Mouse (Mus musculus) intestine, postnatal 0 days (tissue): ENCODE data around the gene Ankrd33b. TPM values are rescaled to one million over a fixed set of nuclear protein-coding genes. Genes with fewer than 3 reads are reported as not detected.

Experiments used
- ATAC-seq: fragments of 200-750 bp; cut with Nextera tagmentation; 2 replicates; pipeline ENCODE4 v1.8.0; 2017; ENCODE audit warnings: mild to moderate bottlenecking, moderate TSS enrichment, moderate library complexity
- H3K27ac ChIP-seq: fragments of 300-500 bp; sonication (generic); 2 replicates; pipeline ENCODE4 v1.5.1; 2014; ENCODE audit warnings: mild to moderate bottlenecking, low read depth, low read length, moderate library complexity
- H3K27me3 ChIP-seq: fragments of 300-500 bp; sonication (generic); replicated peaks from 2 replicates; pipeline ENCODE4 v1.6.1; 2014; ENCODE audit warnings: low read length, mixed read lengths; ENCODE audit not compliant: control insufficient read depth, insufficient read depth
- H3K36me3 ChIP-seq: fragments of 300-500 bp; sonication (generic); 2 replicates; pipeline ENCODE4 v1.6.1; 2014; ENCODE audit warnings: mild to moderate bottlenecking, moderate library complexity; ENCODE audit not compliant: control insufficient read depth, insufficient read depth
- H3K4me1 ChIP-seq: fragments of 300-500 bp; sonication (generic); replicated peaks from 2 replicates; pipeline ENCODE4 v1.6.1; 2014; ENCODE audit warnings: antibody characterized with exemption, low read length, mixed read lengths; ENCODE audit not compliant: control insufficient read depth, insufficient read depth
- H3K4me2 ChIP-seq: fragments of 300-500 bp; sonication (generic); replicated peaks from 2 replicates; pipeline ENCODE4 v1.6.1; 2014; ENCODE audit warnings: low read depth, mild to moderate bottlenecking, moderate library complexity
- H3K4me3 ChIP-seq: fragments of 300-500 bp; sonication (generic); 2 replicates; pipeline ENCODE4 v1.5.1; 2014; ENCODE audit warnings: low read depth, low read length
- H3K9ac ChIP-seq: fragments of 300-500 bp; sonication (generic); 2 replicates; pipeline ENCODE4 v1.6.1; 2014; ENCODE audit warnings: mild to moderate bottlenecking, low read depth, low read length
- H3K9me3 ChIP-seq: fragments of 300-500 bp; sonication (generic); 2 replicates; pipeline ENCODE4 v1.6.1; 2016; ENCODE audit warnings: mixed run types; ENCODE audit not compliant: control insufficient read depth
- CTCF ChIP-seq: sonication (generic); IDR thresholded peaks from 2 replicates; pipeline ENCODE4 v1.5.1; 2016; ENCODE audit warnings: low read depth, mild to moderate bottlenecking, control low read depth, antibody characterized with exemption, moderate library complexity
- WGBS: fragments of 180-500 bp; shearing (Covaris S2); extraction: QIAGEN DNeasy Blood & Tissue Kit; methylation state at CpG from one replicate; pipeline ENCODE4 v1.1.7; 2014; 5-methylcytosine and 5-hydroxymethylcytosine counted together
- polyA plus RNA-seq: library from polyadenylated mRNA; unstranded; fragments of >200 nt; fragmentation: Nextera tagmentation; extraction: Ambion mirVana; gene quantifications from 2 replicates; pipeline ENCODE4 v1.2.1, GENCODE M21; 2015

Gene Ankrd33b
- polyA plus RNA-seq = 0.25 and 0.29 TPM in 2 replicates

- H3K36me3 ChIP-seq = no peaks in the 10 kb centered on the region
- under 1% methylated on average over 48 of the region's 49 CpGs for WGBS
- H3K4me3 ChIP-seq = peak within 1 kb of the TSS; percentile 64
- H3K9me3 ChIP-seq = no peaks in the 10 kb centered on the region
- TF ChIP-seq CTCF = no peak
- no peak within 1 kb of the TSS for H3K27ac ChIP-seq
- H3K4me2 ChIP-seq = peak within 1 kb of the TSS; percentile 88
- peak within 1 kb of the TSS; percentile 46; the same call in 1 of the 2 replicates for H3K9ac ChIP-seq
- no peaks in the 10 kb centered on the region; the same call in 1 of the 2 replicates for H3K4me1 ChIP-seq
- H3K27me3 ChIP-seq = peaks cover 49% of the 10 kb centered on the region
- ATAC-seq = peak; percentile 24
Measured at GRCm38 (mm10) chr15:31367481-31368200, at the start of gene Ankrd33b. TSS of gene Ankrd33b (minus strand) at chr15:31367726.

- no peaks in the 10 kb centered on the region for H3K27me3 ChIP-seq
- H3K9ac ChIP-seq = no peak overlapping the region
- H3K9me3 ChIP-seq = no peaks in the 10 kb centered on the region
- ATAC-seq = no peak
- 55% methylated on average over 4 of the region's 4 CpGs for WGBS
- no peaks in the 10 kb centered on the region for H3K36me3 ChIP-seq
- no peak overlapping the region for H3K4me2 ChIP-seq
- no peak for TF ChIP-seq CTCF
- H3K27ac ChIP-seq = no peak overlapping the region
- no peak overlapping the region for H3K4me3 ChIP-seq
- no peaks in the 10 kb centered on the region for H3K4me1 ChIP-seq
Measured at GRCm38 (mm10) chr15:31415181-31415580, 47.7 kb upstream of the Ankrd33b start.

- 48% methylated on average over 6 of the region's 6 CpGs for WGBS
- Histone ChIP-seq H3K9ac (no peak overlapping the region), H3K9me3 (no peaks in the 10 kb centered on the region), H3K4me3 (no peak overlapping the region), H3K27me3 (no peaks in the 10 kb centered on the region), H3K27ac (no peak overlapping the region), H3K4me2 (no peak overlapping the region), H3K36me3 (no peaks in the 10 kb centered on the region), H3K4me1 (no peaks in the 10 kb centered on the region)
- no peak for TF ChIP-seq CTCF
- no peak for ATAC-seq
Measured at GRCm38 (mm10) chr15:31414179-31414898, 46.8 kb upstream of the Ankrd33b start.

GRCm38 (mm10) chr15:31413662-31414061 is 46.1 kb upstream of the Ankrd33b start:
- H3K27ac ChIP-seq = no peak overlapping the region
- no peak overlapping the region for H3K9ac ChIP-seq
- no peaks in the 10 kb centered on the region for H3K9me3 ChIP-seq
- WGBS = 88% methylated on average over 6 of the region's 6 CpGs
- no peak for ATAC-seq
- TF ChIP-seq CTCF = no peak
- no peaks in the 10 kb centered on the region for H3K27me3 ChIP-seq
- no peak overlapping the region for H3K4me2 ChIP-seq
- no peak overlapping the region for H3K4me3 ChIP-seq
- H3K36me3 ChIP-seq = no peaks in the 10 kb centered on the region
- no peaks in the 10 kb centered on the region for H3K4me1 ChIP-seq

- no peaks in the 10 kb centered on the region for H3K27me3 ChIP-seq
- no peak overlapping the region for H3K27ac ChIP-seq
- no peak overlapping the region for H3K4me2 ChIP-seq
- no peak for TF ChIP-seq CTCF
- 34% methylated on average over 3 of the region's 3 CpGs for WGBS
- H3K9me3 ChIP-seq = no peaks in the 10 kb centered on the region
- ATAC-seq = no peak
- no peak overlapping the region for H3K9ac ChIP-seq
- H3K4me3 ChIP-seq = no peak overlapping the region
- H3K4me1 ChIP-seq = no peaks in the 10 kb centered on the region
- H3K36me3 ChIP-seq = no peaks in the 10 kb centered on the region
Measured at GRCm38 (mm10) chr15:31412933-31413332, 45.4 kb upstream of the Ankrd33b start.

GRCm38 (mm10) chr15:31412436-31412835 is 44.9 kb upstream of the Ankrd33b start:
- Histone ChIP-seq H3K4me1 (no peaks in the 10 kb centered on the region), H3K9ac (no peak overlapping the region), H3K4me2 (no peak overlapping the region), H3K36me3 (no peaks in the 10 kb centered on the region), H3K27me3 (no peaks in the 10 kb centered on the region), H3K27ac (no peak overlapping the region), H3K9me3 (no peaks in the 10 kb centered on the region), H3K4me3 (no peak overlapping the region)
- ATAC-seq = no peak
- TF ChIP-seq CTCF = no peak
- 77% methylated on average over 6 of the region's 6 CpGs for WGBS
